Mouse (Mus musculus) layer of hippocampus, adult 18-20 months (tissue): Measurements from ENCODE around the gene Tiam2. TPM values are rescaled to one million over a fixed set of nuclear protein-coding genes. Genes with fewer than 3 reads are reported as not detected.

Experiments
- DNase-seq, 2 experiments: peaks; one replicate each; pipeline ENCODE4 v3.0.0; 2022; ENCODE audit warnings: low spot score in 2 of 2
- total RNA-seq, 2 experiments: library from RNA; stranded (reverse); gene quantifications; 2 replicates each; pipeline ENCODE4 v1.2.3; 2021

The Tiam2 gene
- total RNA-seq, 2 experiments from 2014 or later, result 35.2 to 37.1 TPM

DNA sequence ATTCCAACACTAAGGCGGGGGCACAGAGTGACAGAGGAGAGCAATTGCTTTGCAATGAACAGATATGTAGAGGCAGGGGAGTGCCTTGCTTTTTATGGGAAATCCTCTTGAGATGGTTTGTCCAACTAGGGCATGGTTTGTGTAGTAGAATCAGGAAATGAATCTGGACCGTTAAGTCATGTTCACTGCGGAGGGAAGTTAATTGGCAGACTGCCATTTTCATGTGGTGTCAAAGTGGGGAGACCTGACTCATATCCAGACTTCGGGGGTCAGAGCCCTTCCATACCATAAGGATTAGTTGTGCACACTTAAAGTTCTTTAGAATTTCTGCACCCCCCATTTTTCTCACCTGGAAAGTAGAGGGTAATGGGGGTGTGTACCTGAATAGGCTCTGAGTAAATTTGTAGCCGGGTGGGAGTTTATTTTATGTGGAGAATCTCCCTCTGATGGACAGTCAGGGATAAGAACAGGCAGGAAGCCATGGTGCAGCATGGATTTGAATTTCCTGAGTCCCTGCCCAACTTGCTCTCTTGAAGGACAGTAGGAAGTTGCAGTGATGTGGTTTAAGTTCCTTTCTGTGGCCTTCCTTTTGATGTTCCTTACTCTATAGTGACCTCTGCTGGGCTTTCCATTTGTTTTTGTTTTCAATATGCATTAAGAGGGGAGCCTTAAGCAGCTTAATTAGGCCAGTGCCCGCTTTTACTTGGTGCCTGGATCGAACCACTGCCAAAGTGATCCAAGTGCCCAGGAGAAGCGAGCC, 120.0 kb downstream of the Tiam2 start:
- DNase-seq, result peak in 1 of 2 experiments; percentile 74

- peak in 1 of 2 experiments; percentile 83 for DNase-seq
Measured at GRCm38 (mm10) chr17:3448725-3449124, 122.4 kb downstream of the Tiam2 start.

DNA sequence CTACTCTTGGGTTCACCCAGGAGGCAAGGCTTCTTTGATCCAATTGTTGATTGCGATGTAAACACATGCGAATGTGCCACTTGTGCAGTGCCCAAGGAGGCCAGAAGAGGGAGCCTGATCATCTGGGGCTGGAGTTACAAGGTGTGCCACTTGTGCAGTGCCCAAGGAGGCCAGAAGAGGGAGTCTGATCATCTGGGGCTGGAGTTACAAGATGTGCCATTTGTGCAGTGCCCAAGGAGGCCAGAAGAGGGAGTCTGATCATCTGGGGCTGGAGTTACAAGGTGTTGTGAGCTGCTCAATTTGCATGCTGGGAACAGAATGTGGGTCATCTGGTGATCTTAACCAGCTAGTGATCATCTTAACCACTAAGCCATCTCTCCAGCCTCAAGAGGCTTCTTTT, 124.7 kb downstream of the Tiam2 start:
- peak in 1 of 2 experiments; percentile 47 for DNase-seq

GRCm38 (mm10) chr17:3452571-3453311, 126.4 kb downstream of the Tiam2 start:
- no peak for DNase-seq

DNA sequence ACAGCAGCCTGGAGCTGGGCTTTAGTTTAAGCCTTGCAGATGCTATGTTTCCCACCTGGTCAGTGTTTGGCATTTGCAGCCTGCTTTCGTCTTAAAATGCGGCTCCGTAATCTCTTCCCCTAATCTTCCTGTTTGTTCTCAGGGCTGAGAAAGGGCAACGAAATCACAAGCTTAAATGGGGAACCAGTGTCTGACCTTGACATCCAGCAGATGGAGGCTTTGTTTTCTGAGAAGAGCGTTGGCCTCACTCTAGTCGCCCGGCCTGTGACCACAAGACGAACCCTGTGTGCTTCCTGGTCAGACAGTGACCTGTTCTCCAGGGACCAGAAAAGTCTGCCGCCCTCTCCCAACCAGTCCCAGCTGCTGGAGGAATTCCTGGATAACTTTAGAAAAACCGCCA, 127.6 kb downstream of the Tiam2 start:
- no peak for DNase-seq

DNA sequence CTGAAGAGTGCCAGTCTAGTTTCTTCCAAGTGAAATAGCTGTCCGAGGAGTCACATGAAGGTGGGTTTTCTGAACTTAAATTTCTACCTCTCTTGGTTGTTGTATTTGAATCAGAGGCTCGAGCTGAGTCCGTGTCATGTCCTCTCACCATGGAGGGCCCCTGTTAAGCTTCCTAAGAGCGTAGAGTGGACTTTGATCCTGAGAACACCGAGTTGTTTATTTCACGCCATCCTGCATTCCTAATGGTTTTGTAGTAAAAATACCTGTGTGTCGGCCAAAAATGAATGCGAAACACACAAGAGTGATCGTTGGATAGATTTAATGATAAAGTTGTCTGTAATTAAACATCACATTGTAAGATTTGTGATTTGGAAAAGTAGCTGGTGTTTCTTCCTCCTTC, 128.5 kb downstream of the Tiam2 start:
- no peak for DNase-seq

GRCm38 (mm10) chr17:3457914-3458681, 131.7 kb downstream of the Tiam2 start:
- no peak for DNase-seq

DNA sequence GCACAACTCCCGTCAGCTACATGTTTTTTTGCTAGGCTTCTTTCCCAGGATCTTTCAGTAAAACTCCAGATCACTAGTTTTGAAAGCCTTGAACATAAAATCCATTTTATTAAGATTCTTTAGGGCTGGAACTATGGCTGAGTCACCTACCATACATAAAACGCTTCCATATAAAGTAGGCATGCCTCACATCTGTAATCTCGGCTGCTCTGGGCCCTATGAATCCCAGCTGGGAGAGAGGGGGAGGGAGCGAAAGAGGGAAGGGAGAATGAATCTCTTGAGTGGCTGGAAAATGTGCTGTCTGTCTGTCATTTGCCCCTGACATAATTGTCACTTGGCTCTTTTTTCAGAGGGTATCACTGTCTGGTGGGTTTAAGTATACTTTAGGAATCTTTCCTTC, 139.5 kb downstream of the Tiam2 start:
- DNase-seq, result no peak

DNA sequence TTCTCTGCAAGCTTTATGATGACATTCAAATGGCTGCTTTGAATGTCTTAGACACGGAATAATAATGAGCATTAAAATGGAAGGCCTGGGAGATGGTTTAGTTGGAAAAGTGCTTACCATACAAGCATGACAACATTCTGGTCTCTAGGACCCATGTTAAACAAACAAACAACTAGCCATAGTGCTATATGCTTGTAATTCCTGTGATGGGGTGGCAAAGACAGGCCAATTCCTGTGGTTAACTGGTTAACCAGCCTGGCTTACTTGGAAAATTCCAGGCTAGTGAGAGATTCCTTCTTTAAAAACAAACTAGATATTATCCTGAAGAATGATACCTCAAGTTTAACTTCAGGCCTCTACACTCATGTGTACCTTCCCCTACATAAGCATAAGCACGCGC, 140.3 kb downstream of the Tiam2 start:
- no peak for DNase-seq

GRCm38 (mm10) chr17:3467636-3468324, 141.4 kb downstream of the Tiam2 start:
- no peak for DNase-seq

DNA sequence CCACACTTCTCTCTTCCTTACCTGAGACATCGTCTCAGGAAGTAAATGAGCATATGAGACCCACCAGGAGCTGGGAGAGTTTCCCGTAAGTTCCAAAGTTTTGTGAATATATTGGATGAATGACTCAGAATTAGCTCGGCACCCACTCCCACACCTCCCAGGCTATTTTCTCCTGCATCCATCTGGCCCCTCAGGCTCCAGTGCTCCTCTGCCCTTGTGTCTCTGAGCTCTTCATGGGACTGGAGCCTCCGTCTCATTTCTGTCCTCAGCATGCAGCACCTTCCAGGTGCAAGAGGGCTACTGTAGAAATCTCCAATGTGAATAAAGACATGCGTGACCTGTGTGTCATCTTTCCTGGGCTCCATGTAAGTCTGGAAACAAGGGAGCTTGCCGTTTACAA, 145.6 kb downstream of the Tiam2 start:
- peak; percentile 46 to 75 for DNase-seq

GRCm38 (mm10) chr17:3476546-3476945, 150.2 kb downstream of the Tiam2 start:
- no peak for DNase-seq

GRCm38 (mm10) chr17:3481576-3482575, 155.5 kb downstream of the Tiam2 start:
- DNase-seq, result peak; percentile 35 to 68

DNA sequence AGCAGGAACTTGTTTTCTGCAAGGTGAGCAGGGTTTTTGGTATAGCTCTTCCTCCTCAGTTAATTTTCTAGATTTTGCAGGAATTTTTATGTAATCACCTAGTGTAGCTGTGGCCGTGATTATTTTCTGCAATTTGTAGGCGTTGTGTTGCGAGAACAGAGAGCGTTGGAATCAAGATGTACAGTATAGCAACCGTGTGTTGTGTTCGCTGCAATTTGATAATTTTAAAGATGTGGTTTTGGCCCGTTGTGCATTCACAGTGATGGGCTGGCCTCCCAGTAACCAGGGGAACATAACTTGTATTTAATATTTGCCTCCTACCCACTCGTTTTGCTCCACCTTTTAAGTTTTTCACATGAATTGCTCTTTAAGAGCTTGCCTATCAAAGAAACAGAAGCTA, 156.7 kb downstream of the Tiam2 start:
- DNase-seq, result peak in 1 of 2 experiments; percentile 65

DNA sequence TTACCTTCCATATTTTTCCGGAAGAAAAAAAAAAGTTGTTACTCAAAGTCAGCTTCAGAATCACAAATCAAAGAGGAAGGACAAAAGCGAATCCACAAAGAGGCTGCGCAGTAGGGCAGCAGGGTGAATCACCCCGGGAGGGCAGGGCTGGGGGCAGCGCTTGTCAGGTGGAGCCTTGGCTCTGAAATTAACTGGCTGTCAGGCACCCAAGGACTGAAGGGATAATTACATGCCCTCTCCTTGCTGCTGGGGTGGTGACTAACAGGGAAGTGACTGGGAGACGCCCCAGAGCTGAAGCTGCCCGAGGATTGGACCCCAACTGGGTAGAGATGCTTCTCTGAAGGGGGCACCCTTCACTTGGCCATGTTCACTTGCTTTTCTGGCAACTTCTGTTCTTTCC, 159.5 kb downstream of the Tiam2 start:
- no peak for DNase-seq

DNA sequence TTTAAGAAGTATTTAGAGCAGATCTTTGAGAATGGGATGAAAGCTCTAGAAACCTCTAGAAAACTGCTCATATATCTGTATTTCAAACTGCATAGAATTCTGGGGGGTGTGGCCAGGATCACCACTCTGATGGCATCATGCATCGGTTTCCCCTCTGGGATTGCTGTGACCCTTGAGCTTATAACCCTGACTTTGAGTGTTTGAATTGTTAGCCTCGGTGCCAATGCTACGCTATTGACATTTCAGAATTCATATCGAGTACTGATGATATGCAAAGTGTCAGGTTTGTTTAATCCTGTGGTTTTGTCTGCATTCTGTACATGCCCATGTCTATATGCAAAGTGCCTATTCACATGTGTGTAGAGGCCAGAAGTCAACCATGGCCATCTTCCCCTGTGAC, 160.8 kb downstream of the Tiam2 start:
- DNase-seq, result no peak

GRCm38 (mm10) chr17:3487721-3488601, 161.6 kb downstream of the Tiam2 start:
- no peak for DNase-seq

- DNase-seq, result no peak
Measured at GRCm38 (mm10) chr17:3490216-3490895, 164.0 kb downstream of the Tiam2 start.
